Mouse (Mus musculus) lung, postnatal 0 days (tissue): ENCODE results near the gene Baz2b. TPM values are rescaled to one million over a fixed set of nuclear protein-coding genes. Genes with fewer than 3 reads are reported as not detected.

Experiments
- ATAC-seq: fragments of 200-750 bp; cut with Nextera tagmentation; 2 replicates; pipeline ENCODE4 v1.8.0; 2017; ENCODE audit warnings: moderate library complexity
- DNase-seq: peaks from one replicate; pipeline ENCODE4 v3.0.0-alpha.2; 2016; ENCODE audit warnings: low spot score
- H3K27ac ChIP-seq: fragments of 300-500 bp; sonication (generic); 2 replicates; pipeline ENCODE4 v1.5.1; 2014; ENCODE audit warnings: antibody characterized with exemption, mild to moderate bottlenecking, low read length, mixed read lengths
- H3K27me3 ChIP-seq: fragments of 300-500 bp; sonication (generic); replicated peaks from 2 replicates; pipeline ENCODE4 v1.6.1; 2014; ENCODE audit warnings: low read length, mixed read lengths; ENCODE audit not compliant: insufficient read depth
- H3K36me3 ChIP-seq: fragments of 300-500 bp; sonication (generic); 2 replicates; pipeline ENCODE4 v1.6.1; 2014; ENCODE audit warnings: low read length, mixed read lengths; ENCODE audit not compliant: insufficient read depth
- H3K4me1 ChIP-seq: fragments of 300-500 bp; sonication (generic); 2 replicates; pipeline ENCODE4 v1.6.1; 2014; ENCODE audit warnings: antibody characterized with exemption, low read depth, low read length, mixed read lengths; ENCODE audit not compliant: insufficient read depth
- H3K4me2 ChIP-seq: fragments of 300-500 bp; sonication (generic); replicated peaks from 2 replicates; pipeline ENCODE4 v1.6.1; 2014; ENCODE audit warnings: low read depth, mild to moderate bottlenecking, low read length, moderate library complexity, mixed read lengths
- H3K4me3 ChIP-seq: fragments of 300-500 bp; sonication (generic); 2 replicates; pipeline ENCODE4 v1.5.1; 2014; ENCODE audit warnings: low read depth, low read length
- H3K9ac ChIP-seq: fragments of 300-500 bp; sonication (generic); replicated peaks from 2 replicates; pipeline ENCODE4 v1.6.1; 2014; ENCODE audit warnings: low read depth, mild to moderate bottlenecking
- H3K9me3 ChIP-seq: fragments of 300-500 bp; sonication (generic); 2 replicates; pipeline ENCODE4 v1.6.1; 2016; ENCODE audit warnings: low read length, mixed read lengths
- CTCF ChIP-seq: IDR thresholded peaks from 2 replicates; pipeline ENCODE4 v1.5.1; 2016; ENCODE audit warnings: antibody characterized with exemption, mild to moderate bottlenecking
- EP300 ChIP-seq: IDR thresholded peaks from 2 replicates; pipeline ENCODE4 v1.6.1; 2016; ENCODE audit warnings: antibody characterized with exemption, mild to moderate bottlenecking, control low read depth
- WGBS: fragments of 180-500 bp; shearing (Covaris S2); extraction: QIAGEN DNeasy Blood & Tissue Kit; methylation state at CpG from one replicate; pipeline ENCODE4 v1.1.7; 2014; 5-methylcytosine and 5-hydroxymethylcytosine counted together
- polyA plus RNA-seq: library from polyadenylated mRNA; unstranded; fragments of >200 nt; fragmentation: Nextera tagmentation; extraction: Ambion mirVana; gene quantifications from 2 replicates; pipeline ENCODE4 v1.2.1, GENCODE M21; 2015

The Baz2b gene
- polyA plus RNA-seq, 1 experiment from 2014 or later: 63.0 TPM

GRCm38 (mm10) chr2:59881831-59882741, 327.6 kb downstream of the Baz2b start, which contains the start of gene Wdsub1:
TSS of gene Wdsub1 (minus strand) at chr2:59882591.
- peak; percentile 98 for DNase-seq
- Histone ChIP-seq H3K27ac (peak within 1 kb of the TSS; percentile 82), H3K4me3 (peak within 1 kb of the TSS; percentile 92), H3K4me1 (0 out of 2 replicates have a peak, but pooled peaks cover 4% of the 10 kb centered on the region), H3K27me3 (no peaks in the 10 kb centered on the region), H3K9ac (peak within 1 kb of the TSS; percentile 72), H3K4me2 (peak within 1 kb of the TSS; percentile 75), H3K36me3 (no peaks in the 10 kb centered on the region), H3K9me3 (no peaks in the 10 kb centered on the region)
- TF ChIP-seq EP300 (0 out of 2 replicates have a peak, but pooled peaks have one; percentile 7), CTCF (peak; percentile 52)
- WGBS: 2% methylated on average over 57 of the region's 57 CpGs
- ATAC-seq: peak; percentile 99

- WGBS: 47% methylated on average over 6 of the region's 6 CpGs
- ATAC-seq (no peak), DNase-seq (no peak)
- TF ChIP-seq CTCF: no peak
- TF ChIP-seq EP300: no peak
- H3K9ac ChIP-seq: peak overlapping the region; percentile 72
- no peaks in the 10 kb centered on the region for H3K9me3 ChIP-seq
- H3K4me2 ChIP-seq: peak overlapping the region; percentile 75; the same call in 1 of the 2 replicates
- 0 out of 2 replicates have a peak, but pooled peaks cover 4% of the 10 kb centered on the region for H3K4me1 ChIP-seq
- peak overlapping the region; percentile 92; the same call in 1 of the 2 replicates for H3K4me3 ChIP-seq
- no peaks in the 10 kb centered on the region for H3K27me3 ChIP-seq
- no peaks in the 10 kb centered on the region for H3K36me3 ChIP-seq
- no peak overlapping the region for H3K27ac ChIP-seq
Observed at GRCm38 (mm10) chr2:59881404-59881803, 328.2 kb downstream of the Baz2b start.

- no peak for DNase-seq
Observed at GRCm38 (mm10) chr2:59878221-59878620, 331.4 kb downstream of the Baz2b start.

GRCm38 (mm10) chr2:59877335-59877734, 332.3 kb downstream of the Baz2b start:
- no peak for TF ChIP-seq CTCF
- TF ChIP-seq EP300: no peak
- Histone ChIP-seq H3K36me3 (peaks cover 13% of the 10 kb centered on the region), H3K27me3 (no peaks in the 10 kb centered on the region), H3K9me3 (no peaks in the 10 kb centered on the region), H3K4me2 (no peak overlapping the region), H3K4me3 (no peak overlapping the region), H3K27ac (no peak overlapping the region), H3K9ac (no peak overlapping the region), H3K4me1 (0 out of 2 replicates have a peak, but pooled peaks cover 4% of the 10 kb centered on the region)
- WGBS: 92% methylated on average over 4 of the region's 4 CpGs
- no peak for ATAC-seq
- DNase-seq: no peak

More at GRCm38 (mm10) chr2:59878221-59878620, 331.4 kb downstream of the Baz2b start:
- TF ChIP-seq EP300: no peak
- no peak for TF ChIP-seq CTCF
- 71% methylated on average over 19 of the region's 19 CpGs for WGBS
- Histone ChIP-seq H3K4me1 (0 out of 2 replicates have a peak, but pooled peaks cover 4% of the 10 kb centered on the region), H3K4me2 (no peak overlapping the region), H3K36me3 (peaks cover 4% of the 10 kb centered on the region), H3K27me3 (no peaks in the 10 kb centered on the region), H3K4me3 (no peak overlapping the region), H3K9me3 (no peaks in the 10 kb centered on the region), H3K9ac (no peak overlapping the region), H3K27ac (no peak overlapping the region)
- no peak for ATAC-seq

GRCm38 (mm10) chr2:59876482-59876881, 333.2 kb downstream of the Baz2b start:
- no peak for TF ChIP-seq CTCF
- no peak overlapping the region for H3K4me3 ChIP-seq
- no peaks in the 10 kb centered on the region for H3K9me3 ChIP-seq
- no peak for ATAC-seq
- no peak overlapping the region for H3K9ac ChIP-seq
- DNase-seq: no peak
- H3K27ac ChIP-seq: no peak overlapping the region
- no peaks in the 10 kb centered on the region for H3K27me3 ChIP-seq
- no peak overlapping the region for H3K4me2 ChIP-seq
- H3K4me1 ChIP-seq: 0 out of 2 replicates have a peak, but pooled peaks cover 4% of the 10 kb centered on the region
- 88% methylated on average over 15 of the region's 15 CpGs for WGBS
- H3K36me3 ChIP-seq: peaks cover 16% of the 10 kb centered on the region

GRCm38 (mm10) chr2:59870526-59870925, 339.1 kb downstream of the Baz2b start:
- Histone ChIP-seq H3K4me1 (no peaks in the 10 kb centered on the region), H3K9ac (no peak overlapping the region), H3K36me3 (peaks cover 20% of the 10 kb centered on the region), H3K27me3 (no peaks in the 10 kb centered on the region), H3K4me2 (no peak overlapping the region), H3K27ac (no peak overlapping the region), H3K9me3 (no peaks in the 10 kb centered on the region), H3K4me3 (no peak overlapping the region)
- no peak for ATAC-seq
- DNase-seq: no peak
- whole genome bisulfite sequencing: 88% methylated on average over 6 of the region's 6 CpGs
- TF ChIP-seq EP300 (no peak), CTCF (no peak)
